29 mouse cellular contexts compared by ENCODE assay signal in the genomic region with DNA sequence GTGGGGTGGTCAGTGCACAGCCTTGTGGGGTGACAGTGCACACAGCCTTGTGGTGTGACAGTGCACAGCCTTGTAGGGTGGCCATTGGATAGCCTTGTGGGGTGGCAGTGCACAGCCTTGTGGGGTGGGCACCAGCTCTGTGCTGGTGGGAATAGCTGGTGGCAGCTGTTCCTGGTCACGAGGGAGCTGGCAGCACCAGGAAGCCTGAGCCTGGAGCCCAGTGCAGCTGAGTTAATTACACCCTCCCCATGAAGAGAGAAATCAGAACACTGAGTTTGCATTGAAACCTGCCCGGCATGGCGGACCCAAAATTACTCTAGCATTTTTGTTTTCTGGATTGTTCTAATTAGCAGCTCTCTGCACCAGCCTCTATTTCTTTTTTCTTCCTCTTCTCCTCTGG.
DNase-seq lines count a peak whose midpoint lies in the region; ATAC-seq lines count a peak whose summit lies in the region.
"Had no signal": no experiment of that assay in that cellular context is flagged by ENCODE, and none has a peak within 500 bp of the region (broad histone marks: within the 10 kb centered on the region; RNA-seq: fewer than 3 reads in every experiment).

No protein-coding gene starts in this region.

- no peaks in the 10 kb centered on the region for H3K4me1 ChIP-seq in forebrain, embryonic 16.5 days (replicated peaks; ENCODE audit: control insufficient read depth, insufficient read depth, low read length)
- H3K4me1 ChIP-seq: kidney, embryonic 15.5 days; liver, embryonic 13.5 days had no signal

- ATAC-seq in frontal cortex, adult (ENCODE audit: low TSS enrichment): peak; percentile 60
- peak; percentile 88 for ATAC-seq in forebrain, embryonic 16.5 days
- ATAC-seq: CD4-positive, CD25-positive, alpha-beta regulatory T cell, adult 4 months; lung, postnatal 0 days had no signal

- no peak overlapping the region for H3K4me2 ChIP-seq in forebrain, embryonic 16.5 days (ENCODE audit: low read length)
- H3K4me2 ChIP-seq: heart, embryonic 11.5 days; hindbrain, embryonic 14.5 days; kidney, embryonic 15.5 days; liver, embryonic 13.5 days had no signal

- no peaks in the 10 kb centered on the region; the same call in 1 of the 2 replicates for H3K36me3 ChIP-seq in forebrain, embryonic 16.5 days (ENCODE audit: control insufficient read depth, insufficient read depth)
- H3K36me3 ChIP-seq: kidney, embryonic 15.5 days; liver, embryonic 13.5 days had no signal

- 0 out of 2 replicates have a peak overlapping the region, but pooled peaks have one; percentile 0 for H3K27ac ChIP-seq in forebrain, embryonic 16.5 days (ENCODE audit: low read length)
- H3K27ac ChIP-seq: hindbrain, embryonic 14.5 days; kidney, embryonic 15.5 days; liver, embryonic 13.5 days had no signal

- no peak for DNase-seq in frontal cortex, postnatal 10 days (ENCODE audit: low spot score in 2 of 2)
- DNase-seq in layer of hippocampus, adult 9-11 months: peak; percentile 42
- DNase-seq in layer of hippocampus, adult 9-10 months (ENCODE audit: low spot score): no peak
- peak; percentile 77 for DNase-seq in brain, adult 2 months (ENCODE audit: low read depth, low spot score)
- DNase-seq in urinary bladder, postnatal 25 days (ENCODE audit: low spot score): no peak
- DNase-seq in testis, postnatal 14 days (ENCODE audit: low spot score): no peak
- DNase-seq: adrenal gland, postnatal 36 days; cerebellum, adult 8-10 months; cerebellum, postnatal 25 days; gastrocnemius, postnatal 25 days; heart, adult 11 months; heart, postnatal 4 days; kidney, adult 18-20 months; kidney, postnatal 4 days; left cerebral cortex, postnatal 4 days; liver, embryonic 13.5 days; lung, adult 18-20 months; lung, postnatal 4 days; midbrain, embryonic 14.5 days; retina, postnatal 1 day; spleen, adult 18-20 months; thymus, postnatal 4 days had no signal

- H3K9ac ChIP-seq in forebrain, embryonic 16.5 days (replicated peaks; ENCODE audit: low read depth, low read length): no peak overlapping the region
- H3K9ac ChIP-seq: hindbrain, embryonic 14.5 days; kidney, embryonic 15.5 days; liver, embryonic 13.5 days had no signal

- no peak overlapping the region for H3K4me3 ChIP-seq in forebrain, embryonic 16.5 days (replicated peaks; ENCODE audit: low read length)
- H3K4me3 ChIP-seq: kidney, embryonic 15.5 days; liver, embryonic 13.5 days had no signal

- H3K27me3 ChIP-seq in forebrain, embryonic 16.5 days (replicated peaks; ENCODE audit: control insufficient read depth, insufficient read depth, low read length): no peaks in the 10 kb centered on the region
- H3K27me3 ChIP-seq: liver, embryonic 13.5 days had no signal

- 18% methylated on average over 3 of the region's 3 CpGs for WGBS in forebrain, embryonic 16.5 days

- H3K9me3 ChIP-seq in forebrain, embryonic 16.5 days (ENCODE audit: control insufficient read depth, low read length): no peaks in the 10 kb centered on the region
- H3K9me3 ChIP-seq: kidney, embryonic 15.5 days; liver, embryonic 13.5 days had no signal

Comparison
In these comparisons a context has a peak if more than half of its experiments do, and no peak if none do; other contexts are left out.
1. DNase-seq: peak in layer of hippocampus, adult 9-11 months (single experiment) and brain, adult 2 months (single experiment); none in frontal cortex, postnatal 10 days (0 of 2), layer of hippocampus, adult 9-10 months (single experiment), urinary bladder, postnatal 25 days (single experiment) and testis, postnatal 14 days (single experiment).